Mouse (Mus musculus) thymus, adult 2 months (tissue): Measurements from ENCODE around the gene Dlgap1. TPM values are rescaled to one million over a fixed set of nuclear protein-coding genes. Genes with fewer than 3 reads are reported as not detected.

Experiments used
- DNase-seq: peaks from one replicate; pipeline ENCODE4 v3.0.0; 2021
- H3K27ac ChIP-seq: fragments of 200-500 bp; 2 replicates; pipeline ENCODE4 v1.5.1; 2012; ENCODE audit warnings: low read length, control low read depth; ENCODE audit not compliant: control insufficient read depth, insufficient read depth
- H3K27me3 ChIP-seq: fragments of 200-500 bp; 2 replicates; pipeline ENCODE4 v1.6.1; 2012; ENCODE audit warnings: mild to moderate bottlenecking, low read length, moderate library complexity, mixed read lengths; ENCODE audit not compliant: control insufficient read depth, insufficient read depth
- H3K36me3 ChIP-seq: fragments of 200-500 bp; 2 replicates; pipeline ENCODE4 v1.6.1; 2012; ENCODE audit warnings: mild to moderate bottlenecking, low read length, moderate library complexity; ENCODE audit not compliant: control insufficient read depth, insufficient read depth
- H3K4me1 ChIP-seq: fragments of 200-500 bp; replicated peaks from 2 replicates; pipeline ENCODE4 v1.6.1; 2012; ENCODE audit warnings: low read length; ENCODE audit not compliant: control insufficient read depth, insufficient read depth
- H3K4me3 ChIP-seq: fragments of 200-500 bp; 2 replicates; pipeline ENCODE4 v1.5.1; 2012; ENCODE audit warnings: mild to moderate bottlenecking, low read length, control low read depth, moderate library complexity; ENCODE audit not compliant: control insufficient read depth, insufficient read depth
- CTCF ChIP-seq: fragments of 200-500 bp; IDR thresholded peaks from 2 replicates; pipeline ENCODE4 v1.5.1; 2012; ENCODE audit warnings: mild to moderate bottlenecking, control low read depth, low read length, moderate library complexity, borderline replicate concordance; ENCODE audit not compliant: control insufficient read depth, poor library complexity, insufficient read depth; ENCODE audit errors: extremely low read depth
- POLR2A ChIP-seq: fragments of 200-500 bp; IDR thresholded peaks from 2 replicates; pipeline ENCODE4 v1.6.1; 2012; ENCODE audit warnings: mild to moderate bottlenecking, low read length, control low read depth, moderate library complexity; ENCODE audit not compliant: control insufficient read depth, poor library complexity, insufficient read depth; ENCODE audit errors: extremely low read depth
- WGBS: fragments of 180-500 bp; shearing (Covaris S2); methylation state at CpG from one replicate; pipeline ENCODE4 v1.1.7; 2018; 5-methylcytosine and 5-hydroxymethylcytosine counted together
- polyA plus RNA-seq: library from polyadenylated mRNA; depleted of rRNA; stranded (reverse); fragments of >200 nt; gene quantifications from 2 replicates; pipeline ENCODE4 v1.2.3, GENCODE M21; 2012

Dlgap1 gene
- polyA plus RNA-seq, 1 experiment = 0.32 TPM

DNA sequence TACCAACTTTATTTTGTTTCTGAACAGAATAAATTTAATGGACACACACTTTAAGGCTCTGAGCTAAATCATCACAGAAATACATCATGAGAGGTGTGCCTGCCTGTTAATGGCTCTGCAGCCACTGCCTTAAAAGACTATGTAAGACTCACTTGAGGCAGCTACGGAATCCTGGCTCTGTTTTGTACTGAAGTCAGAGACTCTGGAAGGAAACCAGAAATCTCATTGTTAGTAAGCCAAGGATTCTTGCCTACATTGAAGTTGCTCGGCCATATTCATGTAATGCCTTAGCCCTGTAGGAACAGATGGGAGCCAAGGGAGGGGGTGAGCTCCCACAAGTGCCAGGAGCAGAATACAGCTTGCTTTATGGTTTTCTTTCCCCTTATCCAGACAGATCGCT is 394.7 kb downstream of the Dlgap1 start:
- TF ChIP-seq POLR2A (no peak), CTCF (no peak)

DNA sequence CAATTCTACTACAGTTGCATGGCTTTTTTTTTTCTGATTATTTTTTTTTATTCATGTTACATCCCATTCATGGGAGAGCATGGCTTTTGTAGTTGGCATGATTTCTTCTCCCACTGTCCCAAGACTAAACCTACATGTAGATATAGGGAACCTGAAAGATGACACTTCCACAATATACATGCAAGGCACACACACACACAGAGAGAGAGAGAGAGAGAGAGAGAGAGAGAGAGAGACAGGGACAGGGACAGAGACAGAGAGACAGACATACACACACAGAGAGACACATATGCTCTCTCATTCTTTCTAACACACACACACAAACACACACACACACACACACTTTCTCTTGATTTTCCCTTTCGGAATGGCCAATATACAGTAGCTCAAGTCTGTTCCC is 395.1 kb downstream of the Dlgap1 start:
- Histone ChIP-seq H3K27me3 (no peaks in the 10 kb centered on the region), H3K4me3 (no peak overlapping the region), H3K27ac (no peak overlapping the region), H3K4me1 (no peaks in the 10 kb centered on the region), H3K36me3 (no peaks in the 10 kb centered on the region)
- 81% methylated on average over 1 of the region's 1 CpGs for WGBS
- DNase-seq = no peak
- no peak for TF ChIP-seq CTCF
- no peak for TF ChIP-seq POLR2A

More for the DNA sequence above, 394.7 kb downstream of the Dlgap1 start:
- DNase-seq = no peak
- H3K36me3 ChIP-seq = no peaks in the 10 kb centered on the region
- H3K4me1 ChIP-seq = no peaks in the 10 kb centered on the region
- no peak overlapping the region for H3K4me3 ChIP-seq
- no peak overlapping the region for H3K27ac ChIP-seq
- no peaks in the 10 kb centered on the region for H3K27me3 ChIP-seq
- 80% methylated on average over 3 of the region's 3 CpGs for WGBS

DNA sequence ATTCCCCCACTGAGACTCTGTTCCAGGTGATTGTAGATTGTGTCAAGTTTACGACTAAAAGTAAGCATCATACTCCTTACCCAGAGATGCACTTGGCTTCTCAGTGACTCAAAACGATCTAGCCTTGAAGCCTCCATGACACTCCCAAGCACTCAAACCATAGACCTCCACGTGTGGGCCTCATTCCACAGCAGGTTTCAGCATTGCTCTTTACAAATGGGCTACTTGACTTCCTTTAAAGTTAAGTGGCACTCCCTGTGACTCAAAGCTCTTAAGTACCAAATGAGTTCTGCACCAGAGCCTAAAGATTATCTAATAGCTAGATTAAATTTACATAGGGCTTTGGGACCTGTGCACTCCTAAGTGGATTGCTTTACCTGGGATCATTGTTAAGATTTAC is 400.3 kb downstream of the Dlgap1 start:
- WGBS = 75% methylated on average over 3 of the region's 3 CpGs
- H3K4me1 ChIP-seq = no peaks in the 10 kb centered on the region
- H3K27ac ChIP-seq = no peak overlapping the region

DNA sequence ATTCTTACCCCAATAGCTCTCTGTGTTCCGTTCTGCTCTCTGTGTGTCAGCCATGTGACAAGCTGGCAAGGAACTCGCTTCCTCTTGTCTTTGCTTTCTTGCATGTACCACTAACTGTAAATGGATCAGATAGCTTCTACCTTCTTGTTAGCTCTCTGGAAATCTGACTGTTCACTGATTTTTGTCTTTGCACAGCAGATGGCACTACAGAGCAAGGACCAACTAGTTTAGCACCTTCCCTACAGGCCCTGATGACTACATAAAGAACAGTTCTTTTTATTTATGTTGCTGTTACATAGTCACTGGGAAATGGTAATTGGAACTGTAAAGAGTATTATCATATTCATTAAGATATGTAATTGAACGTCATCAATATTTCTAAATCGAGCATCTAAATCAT is 408.1 kb downstream of the Dlgap1 start:
- Histone ChIP-seq H3K36me3 (no peaks in the 10 kb centered on the region), H3K4me3 (no peak overlapping the region), H3K27me3 (no peaks in the 10 kb centered on the region), H3K4me1 (no peaks in the 10 kb centered on the region), H3K27ac (no peak overlapping the region)
- 79% methylated on average over 4 of the region's 4 CpGs for whole genome bisulfite sequencing
- TF ChIP-seq POLR2A (no peak), CTCF (no peak)
- DNase-seq = peak; percentile 10

More for the DNA sequence above, 400.3 kb downstream of the Dlgap1 start:
- Histone ChIP-seq H3K4me3 (no peak overlapping the region), H3K27me3 (no peaks in the 10 kb centered on the region), H3K36me3 (no peaks in the 10 kb centered on the region)
- DNase-seq = no peak
- TF ChIP-seq POLR2A (no peak), CTCF (no peak)

DNA sequence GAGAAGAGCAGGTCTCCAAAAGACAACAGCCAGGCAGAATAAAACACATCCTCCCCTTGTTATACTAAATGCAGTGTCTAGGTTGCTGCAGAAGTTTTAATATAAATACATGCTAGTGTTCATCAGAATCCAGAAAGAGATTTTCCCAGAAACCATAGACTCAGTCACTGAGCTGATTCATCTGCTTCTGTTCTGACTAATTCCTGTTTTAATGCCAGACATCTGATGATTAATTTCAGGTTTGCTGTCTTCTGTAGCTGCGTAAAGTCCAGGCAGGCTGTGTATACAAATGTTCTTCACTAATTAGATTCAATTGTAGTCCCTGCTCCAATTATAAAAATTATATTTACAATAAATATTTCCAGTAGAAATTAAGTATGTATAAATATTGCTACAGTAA is 419.6 kb downstream of the Dlgap1 start:
- Histone ChIP-seq H3K27ac (no peak overlapping the region), H3K4me3 (no peak overlapping the region), H3K4me1 (no peaks in the 10 kb centered on the region), H3K27me3 (no peaks in the 10 kb centered on the region), H3K36me3 (no peaks in the 10 kb centered on the region)
- TF ChIP-seq CTCF = no peak
- TF ChIP-seq POLR2A = no peak
- WGBS = 92% methylated on average over 1 of the region's 1 CpGs
- DNase-seq = no peak

DNA sequence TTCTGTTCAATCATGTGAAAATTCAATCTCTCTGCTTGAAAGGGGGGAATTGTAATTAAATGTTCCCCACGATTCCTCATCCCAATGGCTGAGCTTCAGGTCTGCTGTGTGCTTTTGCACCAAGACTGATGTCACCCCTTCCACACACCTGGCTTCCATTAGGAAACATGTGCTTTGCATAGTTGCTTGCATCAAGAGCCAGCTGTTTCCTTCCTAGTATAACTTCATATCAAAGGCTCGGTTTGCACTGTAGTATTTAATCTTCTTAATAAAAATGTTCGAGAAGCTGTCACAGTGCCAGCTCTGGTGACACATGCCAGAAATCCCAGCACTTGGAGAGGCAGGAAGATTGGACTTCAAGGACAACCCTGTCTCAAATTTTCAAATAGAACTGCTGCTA is 428.3 kb downstream of the Dlgap1 start:
- Histone ChIP-seq H3K4me3 (no peak overlapping the region), H3K27me3 (no peaks in the 10 kb centered on the region), H3K4me1 (no peaks in the 10 kb centered on the region), H3K27ac (no peak overlapping the region), H3K36me3 (no peaks in the 10 kb centered on the region)
- no peak for TF ChIP-seq POLR2A
- no peak for TF ChIP-seq CTCF
- no peak for DNase-seq
- WGBS = 63% methylated on average over 3 of the region's 3 CpGs

DNA sequence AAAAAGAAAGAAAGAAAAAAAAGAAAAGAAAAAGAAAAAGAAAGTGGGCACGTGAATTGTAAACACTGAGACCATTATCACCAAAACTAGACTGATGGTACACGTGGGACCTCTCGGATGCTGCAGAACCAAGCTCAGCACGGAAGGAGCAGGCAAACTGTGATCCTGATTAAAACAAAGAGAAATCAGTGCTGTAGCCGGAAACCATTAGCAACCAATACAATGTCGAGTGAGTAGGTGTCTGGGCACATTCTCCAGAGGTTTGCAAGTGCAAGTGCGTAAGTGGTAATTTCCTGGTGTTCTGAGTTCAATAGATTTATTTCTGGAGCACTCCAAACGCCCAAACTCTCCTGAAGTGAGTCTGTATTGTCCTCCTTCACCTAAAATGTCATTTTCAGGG is 428.8 kb downstream of the Dlgap1 start:
- TF ChIP-seq POLR2A (no peak), CTCF (no peak)
- H3K4me3 ChIP-seq = no peak overlapping the region
- no peaks in the 10 kb centered on the region for H3K27me3 ChIP-seq
- H3K27ac ChIP-seq = no peak overlapping the region
- no peak for DNase-seq
- WGBS = 70% methylated on average over 8 of the region's 8 CpGs
- no peaks in the 10 kb centered on the region for H3K4me1 ChIP-seq
- H3K36me3 ChIP-seq = no peaks in the 10 kb centered on the region
